Mouse (Mus musculus) lung, adult 2 months (tissue): ENCODE results near the gene Acot11.

Experiments
- CTCF ChIP-seq: fragments of 200-500 bp; IDR thresholded peaks from 2 replicates; pipeline ENCODE4 v1.5.1; 2011; ENCODE audit warnings: mild to moderate bottlenecking, low read length, control low read depth; ENCODE audit not compliant: insufficient read depth
- POLR2A ChIP-seq: fragments of 200-500 bp; IDR thresholded peaks from 2 replicates; pipeline ENCODE4 v1.6.1; 2011; ENCODE audit warnings: low read depth, mild to moderate bottlenecking, control low read depth, low read length, borderline replicate concordance; ENCODE audit errors: extremely low read depth

DNA sequence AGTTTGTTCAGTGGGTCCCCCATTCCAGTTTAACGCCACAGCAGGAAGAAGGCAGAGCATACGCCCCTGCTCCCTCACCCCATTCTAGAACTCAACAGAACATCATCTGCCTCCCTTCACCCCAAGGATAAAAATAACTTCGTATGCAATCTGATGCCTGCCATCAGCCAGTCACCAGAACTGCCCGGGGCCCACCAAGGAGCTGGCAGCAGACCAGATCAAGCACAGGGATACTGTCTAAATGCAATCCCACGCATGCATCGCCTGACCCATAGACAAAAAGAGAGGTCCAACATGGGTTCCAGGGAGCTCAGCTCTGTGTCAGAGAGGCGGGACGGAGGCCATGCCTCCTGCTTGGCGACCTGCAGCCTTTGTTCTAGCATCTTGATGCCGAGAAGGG lies 21.7 kb downstream of the Acot11 start:
- TF ChIP-seq CTCF, result no peak
- TF ChIP-seq POLR2A, result no peak
